Mouse (Mus musculus) hindbrain, postnatal 0 days (tissue): Measurements from ENCODE around the gene Nhsl1. TPM values are rescaled to one million over a fixed set of nuclear protein-coding genes. Genes with fewer than 3 reads are reported as not detected.

Experiments
- ATAC-seq: fragments of 200-750 bp; cut with Nextera tagmentation; 2 replicates; pipeline ENCODE4 v1.8.0; 2017; ENCODE audit warnings: mild to moderate bottlenecking, moderate TSS enrichment, moderate library complexity
- DNase-seq: peaks from one replicate; pipeline ENCODE4 v3.0.0-alpha.2; 2015; ENCODE audit warnings: low spot score
- H3K27ac ChIP-seq: fragments of 300-500 bp; sonication (generic); 2 replicates; pipeline ENCODE4 v1.5.1; 2014; ENCODE audit warnings: mild to moderate bottlenecking
- H3K27me3 ChIP-seq: fragments of 300-500 bp; sonication (generic); 2 replicates; pipeline ENCODE4 v1.6.1; 2014; ENCODE audit warnings: low read length, mixed read lengths; ENCODE audit not compliant: insufficient read depth
- H3K36me3 ChIP-seq: fragments of 300-500 bp; sonication (generic); 2 replicates; pipeline ENCODE4 v1.6.1; 2014; ENCODE audit warnings: low read length, mixed read lengths; ENCODE audit not compliant: insufficient read depth
- H3K4me1 ChIP-seq: fragments of 300-500 bp; sonication (generic); 2 replicates; pipeline ENCODE4 v1.6.1; 2014; ENCODE audit warnings: antibody characterized with exemption, low read length, mixed read lengths; ENCODE audit not compliant: insufficient read depth
- H3K4me2 ChIP-seq: fragments of 300-500 bp; sonication (generic); 2 replicates; pipeline ENCODE4 v1.6.1; 2014; ENCODE audit warnings: low read depth, mild to moderate bottlenecking, low read length, moderate library complexity, mixed read lengths
- H3K4me3 ChIP-seq: fragments of 300-500 bp; sonication (generic); 2 replicates; pipeline ENCODE4 v1.5.1; 2014; ENCODE audit warnings: low read length
- H3K9ac ChIP-seq: fragments of 300-500 bp; sonication (generic); replicated peaks from 2 replicates; pipeline ENCODE4 v1.6.1; 2014; ENCODE audit warnings: mild to moderate bottlenecking, low read length, moderate library complexity, mixed read lengths
- H3K9me3 ChIP-seq: fragments of 300-500 bp; sonication (generic); 2 replicates; pipeline ENCODE4 v1.6.1; 2016; ENCODE audit warnings: low read length, mixed read lengths
- CTCF ChIP-seq: IDR thresholded peaks from 2 replicates; pipeline ENCODE4 v1.5.1; 2016; ENCODE audit warnings: antibody characterized with exemption, control low read depth, low read depth
- WGBS: fragments of 180-500 bp; shearing (Covaris S2); extraction: QIAGEN DNeasy Blood & Tissue Kit; methylation state at CpG from one replicate; pipeline ENCODE4 v1.1.7; 2014; 5-methylcytosine and 5-hydroxymethylcytosine counted together
- polyA plus RNA-seq: library from polyadenylated mRNA; unstranded; fragments of >200 nt; fragmentation: Nextera tagmentation; extraction: Ambion mirVana; gene quantifications from 2 replicates; pipeline ENCODE4 v1.2.1, GENCODE M21; 2015
- total RNA-seq: library from RNA; depleted of rRNA; stranded (reverse); fragments of >200 nt; gene quantifications from 2 replicates; pipeline ENCODE4 v1.2.3, GENCODE M21; 2014

Nhsl1 gene
- total and polyA plus RNA-seq, 2 experiments from 2014 or later = 11.9 to 29.6 TPM

- ATAC-seq = no peak
- WGBS = 77% methylated on average over 6 of the region's 6 CpGs
Measured at GRCm38 (mm10) chr10:18420259-18421000, 101.6 kb downstream of the Nhsl1 start.

GRCm38 (mm10) chr10:18422968-18423367 is 104.2 kb downstream of the Nhsl1 start:
- WGBS = 15% methylated on average over 3 of the region's 3 CpGs

More at GRCm38 (mm10) chr10:18420259-18421000, 101.6 kb downstream of the Nhsl1 start:
- H3K9ac ChIP-seq = no peak overlapping the region
- no peak overlapping the region for H3K4me3 ChIP-seq
- H3K9me3 ChIP-seq = no peaks in the 10 kb centered on the region
- H3K27me3 ChIP-seq = no peaks in the 10 kb centered on the region
- H3K36me3 ChIP-seq = no peaks in the 10 kb centered on the region
- DNase-seq = no peak
- H3K4me1 ChIP-seq = 0 out of 2 replicates have a peak, but pooled peaks cover 5% of the 10 kb centered on the region
- no peak for TF ChIP-seq CTCF
- no peak overlapping the region for H3K4me2 ChIP-seq
- H3K27ac ChIP-seq = no peak overlapping the region

GRCm38 (mm10) chr10:18423557-18423956 is 104.8 kb downstream of the Nhsl1 start:
- no peak for DNase-seq
- Histone ChIP-seq H3K4me2 (no peak overlapping the region), H3K4me3 (no peak overlapping the region), H3K9ac (no peak overlapping the region), H3K4me1 (no peaks in the 10 kb centered on the region), H3K27me3 (no peaks in the 10 kb centered on the region), H3K36me3 (no peaks in the 10 kb centered on the region), H3K27ac (no peak overlapping the region), H3K9me3 (no peaks in the 10 kb centered on the region)
- ATAC-seq = no peak
- no peak for TF ChIP-seq CTCF
- WGBS = 33% methylated on average over 9 of the region's 9 CpGs

More at GRCm38 (mm10) chr10:18422968-18423367, 104.2 kb downstream of the Nhsl1 start:
- Histone ChIP-seq H3K27ac (no peak overlapping the region), H3K9me3 (no peaks in the 10 kb centered on the region), H3K9ac (no peak overlapping the region), H3K27me3 (no peaks in the 10 kb centered on the region), H3K4me2 (no peak overlapping the region), H3K36me3 (no peaks in the 10 kb centered on the region), H3K4me1 (no peaks in the 10 kb centered on the region), H3K4me3 (no peak overlapping the region)
- no peak for TF ChIP-seq CTCF
- ATAC-seq (no peak), DNase-seq (no peak)

GRCm38 (mm10) chr10:18427866-18428265 is 109.1 kb downstream of the Nhsl1 start:
- TF ChIP-seq CTCF = no peak
- Histone ChIP-seq H3K9me3 (no peaks in the 10 kb centered on the region), H3K27ac (no peak overlapping the region), H3K4me2 (no peak overlapping the region), H3K9ac (no peak overlapping the region), H3K4me3 (no peak overlapping the region), H3K4me1 (no peaks in the 10 kb centered on the region), H3K27me3 (no peaks in the 10 kb centered on the region), H3K36me3 (no peaks in the 10 kb centered on the region)
- WGBS = 91% methylated on average over 9 of the region's 9 CpGs
- no peak for DNase-seq
- no peak for ATAC-seq

GRCm38 (mm10) chr10:18429533-18429932 is 110.7 kb downstream of the Nhsl1 start:
- no peak overlapping the region for H3K4me2 ChIP-seq
- no peak overlapping the region for H3K9ac ChIP-seq
- H3K27ac ChIP-seq = no peak overlapping the region
- ATAC-seq = no peak
- no peak for DNase-seq
- 96% methylated on average over 3 of the region's 3 CpGs for WGBS
- no peaks in the 10 kb centered on the region for H3K4me1 ChIP-seq
- no peak overlapping the region for H3K4me3 ChIP-seq
- no peaks in the 10 kb centered on the region for H3K36me3 ChIP-seq
- TF ChIP-seq CTCF = peak; percentile 57
- H3K27me3 ChIP-seq = no peaks in the 10 kb centered on the region
- H3K9me3 ChIP-seq = no peaks in the 10 kb centered on the region

GRCm38 (mm10) chr10:18430141-18430540 is 111.4 kb downstream of the Nhsl1 start:
- Histone ChIP-seq H3K4me3 (no peak overlapping the region), H3K4me1 (no peaks in the 10 kb centered on the region), H3K27ac (no peak overlapping the region), H3K36me3 (no peaks in the 10 kb centered on the region), H3K9me3 (no peaks in the 10 kb centered on the region), H3K27me3 (no peaks in the 10 kb centered on the region), H3K4me2 (no peak overlapping the region), H3K9ac (no peak overlapping the region)
- ATAC-seq (no peak), DNase-seq (no peak)
- no peak for TF ChIP-seq CTCF
- 56% methylated on average over 8 of the region's 8 CpGs for WGBS

GRCm38 (mm10) chr10:18430973-18431372 is 112.2 kb downstream of the Nhsl1 start:
- TF ChIP-seq CTCF = peak; percentile 23; the same call in 1 of the 2 replicates
- H3K9me3 ChIP-seq = no peaks in the 10 kb centered on the region
- 2% methylated on average over 18 of the region's 18 CpGs for WGBS
- peak overlapping the region; percentile 55 for H3K27ac ChIP-seq
- H3K9ac ChIP-seq = peak overlapping the region; percentile 44
- DNase-seq = peak; percentile 84
- ATAC-seq = peak; percentile 86
- H3K4me1 ChIP-seq = no peaks in the 10 kb centered on the region
- H3K4me2 ChIP-seq = peak overlapping the region; percentile 57
- H3K27me3 ChIP-seq = no peaks in the 10 kb centered on the region
- peak overlapping the region; percentile 28 for H3K4me3 ChIP-seq
- no peaks in the 10 kb centered on the region for H3K36me3 ChIP-seq
